Mouse (Mus musculus): ENCODE results near the gene Metrn. TPM values are rescaled to one million over a fixed set of nuclear protein-coding genes. Genes with fewer than 3 reads are reported as not detected.

The Metrn gene
- polyA plus RNA-seq, 1 experiment from 2014 or later = 12.7 TPM

- WGBS = 65% methylated on average over 4 of the region's 4 CpGs
- DNase-seq (no peak), ATAC-seq (ENCODE audit: insufficient read depth) (no peak)
- Histone ChIP-seq H3K27ac (ENCODE audit: low read depth) (0 out of 2 replicates have a peak overlapping the region, but pooled peaks have one; percentile 3), H3K9me3 (ENCODE audit: low read depth, low read length) (no peaks in the 10 kb centered on the region), H3K9ac (no peak overlapping the region), H3K27me3 (ENCODE audit: insufficient read depth, low read length) (no peaks in the 10 kb centered on the region), H3K4me2 (no peak overlapping the region), H3K4me1 (ENCODE audit: insufficient read depth) (0 out of 2 replicates have a peak, but pooled peaks cover 6% of the 10 kb centered on the region), H3K4me3 (ENCODE audit: low read depth, low read length) (no peak overlapping the region), H3K36me3 (ENCODE audit: insufficient read depth) (no peaks in the 10 kb centered on the region)
- TF ChIP-seq CTCF (IDR thresholded peaks at IDR 0.05; ENCODE audit: low read depth) = no peak
Observed at GRCm38 (mm10) chr17:25755086-25755485, 41.9 kb downstream of the Metrn start.

GRCm38 (mm10) chr17:25754241-25754640 is 42.7 kb downstream of the Metrn start, which contains the start of gene Msln:
Gene Msln, minus strand, starts transcription at chr17:25754378.
- Histone ChIP-seq H3K4me3 (ENCODE audit: low read depth, low read length) (no peak within 1 kb of the TSS), H3K27me3 (ENCODE audit: insufficient read depth, low read length) (no peaks in the 10 kb centered on the region), H3K9me3 (ENCODE audit: low read depth, low read length) (no peaks in the 10 kb centered on the region), H3K36me3 (ENCODE audit: insufficient read depth) (no peaks in the 10 kb centered on the region), H3K9ac (no peak within 1 kb of the TSS), H3K4me1 (ENCODE audit: insufficient read depth) (0 out of 2 replicates have a peak, but pooled peaks cover 6% of the 10 kb centered on the region), H3K27ac (ENCODE audit: low read depth) (no peak within 1 kb of the TSS), H3K4me2 (no peak within 1 kb of the TSS)
- 76% methylated on average over 9 of the region's 9 CpGs for WGBS
- no peak for DNase-seq
- ATAC-seq (ENCODE audit: insufficient read depth) = no peak
- TF ChIP-seq CTCF (IDR thresholded peaks at IDR 0.05; ENCODE audit: low read depth) = no peak

- Histone ChIP-seq H3K4me1 (ENCODE audit: insufficient read depth) (0 out of 2 replicates have a peak, but pooled peaks cover 6% of the 10 kb centered on the region), H3K36me3 (ENCODE audit: insufficient read depth) (no peaks in the 10 kb centered on the region), H3K27me3 (ENCODE audit: insufficient read depth, low read length) (no peaks in the 10 kb centered on the region), H3K4me3 (ENCODE audit: low read depth, low read length) (no peak overlapping the region), H3K4me2 (0 out of 2 replicates have a peak overlapping the region, but pooled peaks have one; percentile 7), H3K27ac (ENCODE audit: low read depth) (0 out of 2 replicates have a peak overlapping the region, but pooled peaks have one; percentile 15), H3K9ac (no peak overlapping the region), H3K9me3 (ENCODE audit: low read depth, low read length) (no peaks in the 10 kb centered on the region)
- DNase-seq (peak; percentile 80), ATAC-seq (ENCODE audit: insufficient read depth) (0 out of 2 replicates have a peak, but pooled peaks have one; percentile 16)
- WGBS = 8% methylated on average over 5 of the region's 5 CpGs
- TF ChIP-seq CTCF (IDR thresholded peaks at IDR 0.05; ENCODE audit: low read depth) = no peak
Observed at GRCm38 (mm10) chr17:25751446-25751845, 45.5 kb downstream of the Metrn start.

GRCm38 (mm10) chr17:25749314-25749713 is 47.6 kb downstream of the Metrn start:
- Histone ChIP-seq H3K36me3 (ENCODE audit: insufficient read depth) (no peaks in the 10 kb centered on the region), H3K9ac (no peak overlapping the region), H3K4me3 (ENCODE audit: low read depth, low read length) (no peak overlapping the region), H3K27me3 (ENCODE audit: insufficient read depth, low read length) (no peaks in the 10 kb centered on the region), H3K4me1 (ENCODE audit: insufficient read depth) (0 out of 2 replicates have a peak, but pooled peaks cover 4% of the 10 kb centered on the region), H3K4me2 (no peak overlapping the region), H3K9me3 (ENCODE audit: low read depth, low read length) (no peaks in the 10 kb centered on the region), H3K27ac (ENCODE audit: low read depth) (no peak overlapping the region)
- TF ChIP-seq CTCF (IDR thresholded peaks at IDR 0.05; ENCODE audit: low read depth) = no peak
- 71% methylated on average over 6 of the region's 6 CpGs for WGBS
- ATAC-seq (ENCODE audit: insufficient read depth) (no peak), DNase-seq (no peak)

- DNase-seq (no peak), ATAC-seq (ENCODE audit: insufficient read depth) (no peak)
- Histone ChIP-seq H3K4me1 (ENCODE audit: insufficient read depth) (0 out of 2 replicates have a peak, but pooled peaks cover 4% of the 10 kb centered on the region), H3K36me3 (ENCODE audit: insufficient read depth) (no peaks in the 10 kb centered on the region), H3K4me2 (no peak overlapping the region), H3K9ac (no peak overlapping the region), H3K27me3 (ENCODE audit: insufficient read depth, low read length) (no peaks in the 10 kb centered on the region), H3K9me3 (ENCODE audit: low read depth, low read length) (no peaks in the 10 kb centered on the region), H3K27ac (ENCODE audit: low read depth) (no peak overlapping the region), H3K4me3 (ENCODE audit: low read depth, low read length) (no peak overlapping the region)
- 86% methylated on average over 4 of the region's 4 CpGs for WGBS
- TF ChIP-seq CTCF (IDR thresholded peaks at IDR 0.05; ENCODE audit: low read depth) = no peak
Observed at GRCm38 (mm10) chr17:25748238-25748637, 48.7 kb downstream of the Metrn start.

GRCm38 (mm10) chr17:25744311-25744710 is 52.6 kb downstream of the Metrn start:
- Histone ChIP-seq H3K36me3 (ENCODE audit: insufficient read depth) (no peaks in the 10 kb centered on the region), H3K9ac (no peak overlapping the region), H3K27ac (ENCODE audit: low read depth) (no peak overlapping the region), H3K4me3 (ENCODE audit: low read depth, low read length) (no peak overlapping the region), H3K9me3 (ENCODE audit: low read depth, low read length) (no peaks in the 10 kb centered on the region), H3K4me1 (ENCODE audit: insufficient read depth) (no peaks in the 10 kb centered on the region), H3K27me3 (ENCODE audit: insufficient read depth, low read length) (no peaks in the 10 kb centered on the region), H3K4me2 (no peak overlapping the region)
- no peak for ATAC-seq (ENCODE audit: insufficient read depth)
- TF ChIP-seq CTCF (IDR thresholded peaks at IDR 0.05; ENCODE audit: low read depth) = no peak
- DNase-seq = no peak
- WGBS = 65% methylated on average over 10 of the region's 10 CpGs

- Histone ChIP-seq H3K4me1 (ENCODE audit: insufficient read depth) (no peaks in the 10 kb centered on the region), H3K4me2 (no peak overlapping the region), H3K9ac (no peak overlapping the region), H3K27ac (ENCODE audit: low read depth) (no peak overlapping the region), H3K9me3 (ENCODE audit: low read depth, low read length) (no peaks in the 10 kb centered on the region), H3K36me3 (ENCODE audit: insufficient read depth) (no peaks in the 10 kb centered on the region), H3K27me3 (ENCODE audit: insufficient read depth, low read length) (no peaks in the 10 kb centered on the region), H3K4me3 (ENCODE audit: low read depth, low read length) (no peak overlapping the region)
- DNase-seq = no peak
- 89% methylated on average over 9 of the region's 9 CpGs for WGBS
- TF ChIP-seq CTCF (IDR thresholded peaks at IDR 0.05; ENCODE audit: low read depth) = no peak
- no peak for ATAC-seq (ENCODE audit: insufficient read depth)
Observed at GRCm38 (mm10) chr17:25743831-25744230, 53.1 kb downstream of the Metrn start.

Small RNAs within 50 kb of the gene (microRNA-seq; reads per million reads assigned to microRNA genes)
- gene Gm25083 (ENCODE audit: borderline number of aligned reads) (not detected), gene Mir3082 (ENCODE audit: borderline number of aligned reads) (not detected), gene Mir6966 (ENCODE audit: borderline number of aligned reads) (not detected)

Other genes with a start within 250 kb of the Metrn start
- gene Sox8, start 226.4 kb downstream of the Metrn start, polyA plus RNA-seq (2014; fragmentation: Nextera tagmentation; extraction: Ambion mirVana) = 0.42 and 0.79 TPM in 2 replicates
- 25.7 and 26.1 TPM in 2 replicates for gene Lmf1, start 218.1 kb downstream of the Metrn start, polyA plus RNA-seq (2014; fragmentation: Nextera tagmentation; extraction: Ambion mirVana)
- 1.3 and 1.4 TPM in 2 replicates for gene Gng13, start 80.0 kb downstream of the Metrn start, polyA plus RNA-seq (2014; fragmentation: Nextera tagmentation; extraction: Ambion mirVana)
- gene Chtf18, start 69.7 kb downstream of the Metrn start, polyA plus RNA-seq (2014; fragmentation: Nextera tagmentation; extraction: Ambion mirVana) = 27.1 and 32.3 TPM in 2 replicates
- 22.1 and 22.6 TPM in 2 replicates for gene Rpusd1, start 69.5 kb downstream of the Metrn start, polyA plus RNA-seq (2014; fragmentation: Nextera tagmentation; extraction: Ambion mirVana)
- gene Mslnl, start 61.1 kb downstream of the Metrn start, polyA plus RNA-seq (2014; fragmentation: Nextera tagmentation; extraction: Ambion mirVana) = 0.24 and 0.31 TPM in 2 replicates
- 1.8 and 4.6 TPM in 2 replicates for gene Msln, start 42.8 kb downstream of the Metrn start, polyA plus RNA-seq (2014; fragmentation: Nextera tagmentation; extraction: Ambion mirVana)
- gene Narfl, start 23.4 kb downstream of the Metrn start, polyA plus RNA-seq (2014; fragmentation: Nextera tagmentation; extraction: Ambion mirVana) = 24.3 and 25.6 TPM in 2 replicates
- gene Haghl, start 11.5 kb downstream of the Metrn start, polyA plus RNA-seq (2014; fragmentation: Nextera tagmentation; extraction: Ambion mirVana) = 55.1 and 57.9 TPM in 2 replicates
- gene Ccdc78, start 10.6 kb downstream of the Metrn start, polyA plus RNA-seq (2014; fragmentation: Nextera tagmentation; extraction: Ambion mirVana) = 0.12 TPM in 1 of 2 replicates, not detected in the other
- gene Fam173a, start 4.2 kb downstream of the Metrn start, polyA plus RNA-seq (2014; fragmentation: Nextera tagmentation; extraction: Ambion mirVana) = 81.9 and 96.8 TPM in 2 replicates
- gene AC134908.4, start 1.5 kb downstream of the Metrn start, polyA plus RNA-seq (2014; fragmentation: Nextera tagmentation; extraction: Ambion mirVana) = not detected in 2 replicates
- 0.97 and 1.3 TPM in 2 replicates for gene Fbxl16, start 11.9 kb upstream of the Metrn start, polyA plus RNA-seq (2014; fragmentation: Nextera tagmentation; extraction: Ambion mirVana)
- gene Wdr24, start 26.5 kb upstream of the Metrn start, polyA plus RNA-seq (2014; fragmentation: Nextera tagmentation; extraction: Ambion mirVana) = 24.6 and 26.0 TPM in 2 replicates
- 39.5 and 40.6 TPM in 2 replicates for gene Jmjd8, start 31.7 kb upstream of the Metrn start, polyA plus RNA-seq (2014; fragmentation: Nextera tagmentation; extraction: Ambion mirVana)
- 335 and 367 TPM in 2 replicates for gene Stub1, start 36.3 kb upstream of the Metrn start, polyA plus RNA-seq (2014; fragmentation: Nextera tagmentation; extraction: Ambion mirVana)
- 1.8 and 2.0 TPM in 2 replicates for gene Rhbdl1, start 40.2 kb upstream of the Metrn start, polyA plus RNA-seq (2014; fragmentation: Nextera tagmentation; extraction: Ambion mirVana)
- 1.0 and 1.4 TPM in 2 replicates for gene Gm20683, start 44.6 kb upstream of the Metrn start, polyA plus RNA-seq (2014; fragmentation: Nextera tagmentation; extraction: Ambion mirVana)
- 10.8 and 11.0 TPM in 2 replicates for gene Rhot2, start 47.7 kb upstream of the Metrn start, polyA plus RNA-seq (2014; fragmentation: Nextera tagmentation; extraction: Ambion mirVana)
- 29.9 and 34.1 TPM in 2 replicates for gene Wdr90, start 64.4 kb upstream of the Metrn start, polyA plus RNA-seq (2014; fragmentation: Nextera tagmentation; extraction: Ambion mirVana)
- gene Mcrip2, start 71.6 kb upstream of the Metrn start, polyA plus RNA-seq (2014; fragmentation: Nextera tagmentation; extraction: Ambion mirVana) = 17.7 and 17.9 TPM in 2 replicates
- 44.6 and 45.7 TPM in 2 replicates for gene Mettl26, start 77.9 kb upstream of the Metrn start, polyA plus RNA-seq (2014; fragmentation: Nextera tagmentation; extraction: Ambion mirVana)
- gene Wfikkn1, start 83.7 kb upstream of the Metrn start, polyA plus RNA-seq (2014; fragmentation: Nextera tagmentation; extraction: Ambion mirVana) = 0.57 and 0.87 TPM in 2 replicates
- gene Rab40c, start 122.6 kb upstream of the Metrn start, polyA plus RNA-seq (2014; fragmentation: Nextera tagmentation; extraction: Ambion mirVana) = 15.3 and 15.4 TPM in 2 replicates
- 65.9 and 69.0 TPM in 2 replicates for gene Pigq, start 147.8 kb upstream of the Metrn start, polyA plus RNA-seq (2014; fragmentation: Nextera tagmentation; extraction: Ambion mirVana)
- not detected in 2 replicates for gene Nhlrc4, start 147.8 kb upstream of the Metrn start, polyA plus RNA-seq (2014; fragmentation: Nextera tagmentation; extraction: Ambion mirVana)
- 0.16 and 0.26 TPM in 2 replicates for gene A930017K11Rik, start 155.4 kb upstream of the Metrn start, polyA plus RNA-seq (2014; fragmentation: Nextera tagmentation; extraction: Ambion mirVana)
- 26.7 and 30.5 TPM in 2 replicates for gene Capn15, start 188.7 kb upstream of the Metrn start, polyA plus RNA-seq (2014; fragmentation: Nextera tagmentation; extraction: Ambion mirVana)